Mouse (Mus musculus) left cerebral cortex, postnatal 10 days (tissue): ENCODE measurements around the gene Sema6c. TPM values are rescaled to one million over a fixed set of nuclear protein-coding genes. Genes with fewer than 3 reads are reported as not detected.

Experiments used
- DNase-seq, 2 experiments: peaks; one replicate each; pipeline ENCODE4 v3.0.0; 2021 to 2022; ENCODE audit warnings: low spot score in 2 of 2, mixed read lengths in 1 of 2; ENCODE audit errors: extremely low spot score in 1 of 2
- intact Hi-C: fragments of 180-260 bp; cut with DNase I; formaldehyde crosslinking; loops from one replicate; pipeline ENCODE4 v1.15.1; 2025
- microRNA-seq: library from miRNA; unstranded; fragments of <30 nt; microRNA quantifications from one replicate; pipeline ENCODE4 v1.2.0, GENCODE M21; 2022
- total RNA-seq, 2 experiments: library from RNA; stranded (reverse); gene quantifications; 2 replicates each; pipeline ENCODE4 v1.2.3; 2021

Gene Sema6c
- total RNA-seq, 2 experiments from 2014 or later = 60.5 to 73.6 TPM

DNA sequence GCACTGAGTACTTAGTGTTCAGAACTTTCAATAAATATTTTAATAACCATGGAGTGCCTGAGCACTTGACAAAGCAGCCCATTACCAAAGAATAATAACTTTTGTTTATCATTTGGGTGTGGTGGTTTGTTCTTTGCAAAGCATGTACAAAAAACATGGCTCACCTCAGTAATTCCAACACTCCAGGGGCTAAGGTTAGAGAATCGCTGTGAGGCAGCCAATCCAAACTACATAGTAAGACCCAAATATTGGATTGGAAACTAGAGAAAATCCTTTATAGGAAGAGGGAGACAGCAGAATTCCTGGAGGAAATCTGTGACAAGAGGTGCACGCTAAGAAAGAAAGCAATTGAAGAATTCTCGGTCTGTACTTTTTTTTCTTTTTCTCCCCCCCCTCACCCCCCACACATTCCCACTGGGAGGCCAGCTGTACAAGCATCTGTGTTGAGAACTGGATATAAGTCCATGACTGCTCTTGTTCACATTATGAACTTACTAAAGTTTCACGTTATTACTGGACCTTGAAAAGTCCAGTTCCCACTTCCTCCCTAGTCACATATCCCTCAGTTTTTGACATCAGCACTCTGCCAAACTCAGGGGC is 56.5 kb downstream of the Sema6c start:
- intact Hi-C loops = loop anchor here (5.0 kb wide), 2 partner anchors 54 to 74 kb away; partner anchors contain the start of genes Sema6c and Tnfaip8l2
- no peak for DNase-seq

DNA sequence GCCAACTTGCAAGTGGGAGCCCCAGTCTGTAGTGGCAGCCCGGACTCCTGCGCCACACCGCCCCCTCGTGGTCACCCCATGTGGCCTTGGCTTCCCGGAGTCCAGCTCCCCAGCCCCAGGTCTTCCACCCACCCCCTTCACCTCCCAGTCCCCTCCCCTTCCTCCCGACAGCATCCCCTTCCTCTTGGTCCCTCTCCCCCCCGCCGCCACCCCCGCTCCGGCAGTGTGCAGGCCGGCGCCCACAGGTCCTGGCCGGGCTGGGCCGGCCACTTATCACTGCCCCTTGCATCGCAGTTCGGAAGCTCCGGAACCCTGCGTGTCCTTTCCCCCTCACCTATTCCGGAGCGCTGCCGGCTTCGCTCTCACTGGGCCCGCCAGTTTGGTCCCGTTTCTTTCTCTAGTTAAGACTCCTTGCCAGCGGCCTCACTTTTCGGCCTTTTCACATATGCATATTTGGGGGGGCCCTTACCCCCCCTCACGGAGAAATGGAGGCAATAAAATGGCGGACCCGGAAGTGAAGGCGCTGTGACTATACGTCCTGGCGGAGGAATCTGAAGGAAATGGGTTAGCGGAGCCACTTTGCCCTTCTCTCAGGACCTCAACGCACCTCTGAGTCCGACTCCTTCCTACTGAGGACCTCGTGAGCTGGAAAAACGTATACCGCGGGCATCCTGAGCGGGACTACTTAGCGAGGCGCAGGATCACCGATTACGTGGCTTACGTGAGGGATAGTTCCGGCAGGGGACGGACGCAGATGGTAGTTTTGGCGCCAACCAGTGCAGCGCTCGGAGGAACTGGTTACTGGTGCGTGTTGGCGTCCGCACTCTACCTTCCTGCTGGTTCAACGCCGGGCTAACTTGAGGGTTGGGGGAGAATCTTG is 57.2 kb downstream of the Sema6c start, which contains the start of gene Gabpb2:
Gabpb2 (minus strand) TSS at position 662 of the 880 bp plus-strand sequence.
- intact Hi-C loops = loop anchor here (5.0 kb wide), 2 partner anchors 55 to 75 kb away; partner anchors contain the start of genes Sema6c and Tnfaip8l2
- DNase-seq = peak; percentile 84 to 95

DNA sequence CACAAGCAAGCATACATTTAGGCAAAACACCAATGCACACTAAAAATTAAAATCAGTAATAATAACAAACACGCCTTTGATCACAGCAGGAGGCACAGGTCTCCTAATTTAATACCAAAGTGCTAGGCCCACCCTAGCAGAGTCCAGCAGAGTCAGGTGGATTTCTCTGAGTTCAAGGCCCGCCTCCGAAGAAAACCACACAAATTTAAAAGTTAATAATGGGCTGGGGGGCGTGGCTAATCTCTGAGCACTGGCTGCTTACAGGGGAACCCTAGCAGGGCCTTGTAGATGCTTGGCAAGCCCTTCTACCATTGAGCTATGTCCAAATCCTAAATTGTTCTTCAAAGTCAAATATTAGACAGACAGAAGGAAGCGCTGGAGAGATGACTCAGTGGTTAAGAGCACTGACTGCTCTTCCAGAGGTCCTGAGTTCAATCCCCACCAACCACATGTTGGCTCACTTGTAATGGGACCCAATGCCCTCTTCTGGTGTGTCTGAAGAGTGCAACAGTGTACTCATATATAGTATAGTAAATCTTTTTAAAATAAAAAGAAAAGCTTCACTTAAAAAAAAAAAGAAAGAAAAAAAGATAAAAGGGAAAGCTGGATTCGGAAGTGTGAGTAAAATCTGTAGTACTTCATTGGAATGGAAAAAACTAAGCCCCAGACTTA is 58.3 kb downstream of the Sema6c start:
- peak in 1 of 2 experiments; percentile 30 for DNase-seq
- intact Hi-C loops = loop anchor here (5.0 kb wide), 2 partner anchors 56 to 76 kb away; partner anchors contain the start of genes Sema6c and Tnfaip8l2

GRCm38 (mm10) chr3:95223041-95223440 is 62.8 kb downstream of the Sema6c start:
- DNase-seq = no peak
- intact Hi-C loops = no loop called here

Small RNA genes lying within 50 kb of the gene (microRNA-seq; reads per million reads assigned to microRNA genes)
- not detected for gene Mir8099-1

Other genes starting within 250 kb of the Sema6c start
- 1 to 10 TPM; 3.2 to 3.8 TPM for gene Selenbp1, start 227.4 kb upstream of the Sema6c start, total RNA-seq
- 10 to 100 TPM; 26.8 to 27.5 TPM for gene Rfx5, start 206.4 kb upstream of the Sema6c start, total RNA-seq
- 10 to 100 TPM; 47.9 to 49.7 TPM for gene Pi4kb, start 185.7 kb upstream of the Sema6c start, total RNA-seq
- gene Zfp687, start 145.0 kb upstream of the Sema6c start, total RNA-seq = 10 to 100 TPM; 20.8 to 21.8 TPM
- 100 to 1,000 TPM; 155 to 167 TPM for gene Psmd4, start 117.8 kb upstream of the Sema6c start, total RNA-seq
- gene Pip5k1a, start 53.5 kb upstream of the Sema6c start, total RNA-seq = 10 to 100 TPM; 27.8 to 29.2 TPM
- 10 to 100 TPM; 41.6 to 43.7 TPM for gene Vps72, start 49.4 kb upstream of the Sema6c start, total RNA-seq
- gene Tmod4, start 36.0 kb upstream of the Sema6c start, total RNA-seq = under 1 TPM; 0.81 to 0.83 TPM
- 10 to 100 TPM; 30.5 to 36.6 TPM for gene Scnm1, start 26.4 kb upstream of the Sema6c start, total RNA-seq
- 10 to 100 TPM; 23.2 to 23.5 TPM for gene Lysmd1, start 26.4 kb upstream of the Sema6c start, total RNA-seq
- 1 to 10 TPM; 2.7 to 2.8 TPM for gene Tnfaip8l2, start 18.1 kb upstream of the Sema6c start, total RNA-seq
- gene Gabpb2, start 57.5 kb downstream of the Sema6c start, total RNA-seq = 1 to 10 TPM; 7.6 to 8.5 TPM
- gene Cdc42se1, start 68.3 kb downstream of the Sema6c start, total RNA-seq = 10 to 100 TPM; 66.1 to 71.3 TPM
- gene Mllt11, start 71.7 kb downstream of the Sema6c start, total RNA-seq = 100 to 1,000 TPM; 599 to 606 TPM
- not detected for gene Gm128, start 81.1 kb downstream of the Sema6c start, total RNA-seq
- gene Bnipl, start 90.7 kb downstream of the Sema6c start, total RNA-seq = under 1 TPM; 0.58 to 0.63 TPM
- 10 to 100 TPM; 25.3 to 26.2 TPM for gene Mindy1, start 120.9 kb downstream of the Sema6c start, total RNA-seq
- gene Prune1, start 121.6 kb downstream of the Sema6c start, total RNA-seq = 10 to 100 TPM; 44.3 to 46.4 TPM
- gene Anxa9, start 146.7 kb downstream of the Sema6c start, total RNA-seq = under 1 TPM; 0.36 to 0.41 TPM
- 10 to 100 TPM; 39.2 to 40.3 TPM for gene Cers2, start 154.3 kb downstream of the Sema6c start, total RNA-seq
- gene Setdb1, start 196.7 kb downstream of the Sema6c start, total RNA-seq = 10 to 100 TPM; 46.8 to 47.2 TPM
- gene 4930558C23Rik, start 242.4 kb downstream of the Sema6c start, total RNA-seq = not detected